Mouse (Mus musculus): ENCODE data around the gene BC034090.

Gene BC034090

GRCm38 (mm10) chr1:155241701-155242487 lies 2.4 kb downstream of the BC034090 start:
- DNase-seq: no peak

DNA sequence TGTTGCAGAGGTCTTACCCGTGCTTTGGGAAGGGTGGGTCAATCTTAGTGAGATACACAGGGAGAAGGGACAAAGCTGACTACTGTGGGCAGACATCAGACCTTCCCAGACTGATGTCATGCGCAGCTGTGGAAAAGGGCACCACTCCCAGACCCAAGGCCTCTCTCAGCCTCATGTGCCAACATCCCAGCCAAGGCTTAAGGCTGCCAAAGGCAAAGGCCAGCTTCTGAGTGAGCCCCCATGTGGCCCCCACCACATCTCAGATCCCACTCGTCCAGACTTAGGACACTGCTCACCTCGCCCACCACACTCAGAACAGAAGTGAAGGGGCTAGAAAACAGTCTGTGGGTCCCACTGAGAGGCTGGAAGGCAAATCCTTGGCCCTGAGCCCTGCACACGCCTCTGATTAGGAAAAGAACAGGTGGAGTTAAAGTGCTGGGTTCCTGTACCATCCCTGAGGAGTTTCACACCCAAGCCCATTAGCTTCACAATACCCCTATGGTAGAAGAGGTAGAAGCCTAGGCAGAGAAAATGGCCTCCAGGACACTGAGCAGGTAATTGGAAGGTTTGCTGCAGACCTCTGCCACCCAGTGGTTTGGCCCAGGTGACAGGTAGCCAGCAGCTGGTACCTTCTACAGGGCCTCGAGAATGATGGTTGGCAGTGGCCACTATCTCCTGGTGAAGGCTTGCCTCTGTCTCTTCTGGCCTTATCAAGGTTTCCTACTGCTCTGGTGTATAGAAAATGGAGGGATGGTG lies 4.1 kb downstream of the BC034090 start:
- no peak for DNase-seq

- no peak for DNase-seq
Observed at GRCm38 (mm10) chr1:155239169-155239568, 5.1 kb downstream of the BC034090 start.

- DNase-seq: no peak
Observed at GRCm38 (mm10) chr1:155238126-155238525, 6.1 kb downstream of the BC034090 start.

GRCm38 (mm10) chr1:155237390-155237789 lies 6.9 kb downstream of the BC034090 start:
- DNase-seq: no peak

DNA sequence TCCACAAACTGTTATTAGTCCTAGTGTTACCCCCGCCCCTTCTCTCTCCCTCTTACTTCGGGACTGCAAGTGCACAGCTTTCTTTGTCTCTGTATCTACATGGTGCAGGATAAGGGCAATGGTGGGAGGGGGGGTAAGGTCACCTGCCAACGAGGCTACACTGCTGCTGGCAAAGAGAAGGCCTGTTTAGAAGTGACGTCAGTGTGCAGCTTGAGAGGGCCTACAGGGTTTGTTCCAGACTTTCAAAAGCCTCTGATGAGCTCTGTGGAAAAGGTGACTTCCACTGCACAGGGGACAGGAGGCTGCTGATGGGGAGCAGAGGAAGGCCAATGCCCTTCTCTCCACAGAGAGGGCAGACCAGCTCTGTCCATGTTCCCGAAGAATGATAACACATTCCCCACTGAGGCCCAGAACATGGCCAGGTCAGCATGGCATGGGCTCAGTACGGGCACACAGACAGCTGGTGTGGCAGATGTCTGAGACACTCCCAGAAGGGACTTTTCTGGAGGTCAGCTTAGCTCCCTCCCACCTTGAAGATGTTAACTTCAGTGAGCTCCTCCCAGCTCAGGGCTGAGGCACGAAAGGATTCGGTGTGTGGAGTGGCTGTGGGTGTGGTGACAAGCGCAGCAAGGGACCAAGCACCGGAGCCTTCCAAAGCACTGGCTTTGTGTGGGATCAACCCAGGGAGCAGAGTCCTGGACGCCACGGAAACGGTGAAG lies 7.8 kb downstream of the BC034090 start:
- DNase-seq: no peak

DNA sequence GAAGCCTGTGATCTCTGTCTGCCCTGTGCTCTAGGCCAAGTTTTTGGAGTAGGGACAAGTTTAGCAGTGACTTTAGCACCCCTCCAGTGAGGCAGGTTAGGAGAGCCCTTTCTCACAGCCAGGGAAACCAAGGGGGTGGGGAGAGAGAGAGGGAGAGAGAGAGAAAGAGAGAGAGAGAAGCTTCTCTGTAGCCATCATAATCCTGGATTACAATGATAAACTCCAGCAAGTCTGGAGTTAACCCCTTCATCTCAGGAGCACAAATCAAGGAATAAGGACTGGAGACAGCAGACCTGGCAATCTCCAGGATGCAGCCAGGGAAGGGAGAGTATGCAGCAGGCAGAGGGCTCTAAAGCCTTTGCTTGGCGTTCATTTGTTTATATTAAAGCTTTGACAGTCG lies 8.6 kb downstream of the BC034090 start:
- DNase-seq: no peak

DNA sequence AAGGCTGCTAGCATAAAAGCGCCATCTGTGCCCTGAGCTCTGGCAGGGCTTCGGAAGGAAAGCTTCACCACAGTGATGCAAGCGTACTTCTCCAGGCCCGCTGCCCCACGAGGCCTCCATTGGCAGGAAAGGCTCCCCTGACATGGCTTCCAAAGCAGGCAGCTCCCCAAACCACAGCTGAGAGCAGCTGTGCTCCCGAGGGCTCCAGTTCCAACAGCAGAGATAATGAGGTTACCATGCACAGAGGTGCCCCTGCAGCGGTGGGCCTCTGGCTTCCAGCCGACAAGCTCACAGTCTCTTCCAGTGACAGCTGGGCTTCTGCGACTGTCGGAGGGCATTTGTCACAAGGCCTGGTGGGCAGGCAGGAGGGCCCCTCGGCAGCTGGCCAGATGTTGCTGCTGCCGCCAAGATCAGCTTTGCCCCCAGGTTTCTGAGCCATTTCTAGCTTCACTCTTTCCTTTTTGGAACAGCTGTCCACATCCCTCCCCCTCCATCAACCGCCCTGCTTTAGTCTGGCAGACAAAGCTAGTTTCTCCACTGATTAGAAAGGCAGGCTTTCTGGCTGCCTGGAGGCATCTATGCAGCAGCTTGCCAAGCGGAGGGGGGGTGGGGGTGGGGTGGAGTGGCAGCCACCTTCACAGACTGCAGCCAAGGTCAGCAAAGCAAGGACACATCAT lies 10.2 kb downstream of the BC034090 start:
- peak; percentile 60 to 73 for DNase-seq

GRCm38 (mm10) chr1:155233378-155233777 lies 10.9 kb downstream of the BC034090 start:
- peak in 1 of 2 experiments; percentile 13 for DNase-seq

- no peak for DNase-seq
Observed at GRCm38 (mm10) chr1:155232786-155233185, 11.5 kb downstream of the BC034090 start.

- no peak for DNase-seq
Observed at GRCm38 (mm10) chr1:155232385-155232784, 11.9 kb downstream of the BC034090 start.

GRCm38 (mm10) chr1:155229464-155230411 lies 14.5 kb downstream of the BC034090 start:
- no peak for DNase-seq

DNA sequence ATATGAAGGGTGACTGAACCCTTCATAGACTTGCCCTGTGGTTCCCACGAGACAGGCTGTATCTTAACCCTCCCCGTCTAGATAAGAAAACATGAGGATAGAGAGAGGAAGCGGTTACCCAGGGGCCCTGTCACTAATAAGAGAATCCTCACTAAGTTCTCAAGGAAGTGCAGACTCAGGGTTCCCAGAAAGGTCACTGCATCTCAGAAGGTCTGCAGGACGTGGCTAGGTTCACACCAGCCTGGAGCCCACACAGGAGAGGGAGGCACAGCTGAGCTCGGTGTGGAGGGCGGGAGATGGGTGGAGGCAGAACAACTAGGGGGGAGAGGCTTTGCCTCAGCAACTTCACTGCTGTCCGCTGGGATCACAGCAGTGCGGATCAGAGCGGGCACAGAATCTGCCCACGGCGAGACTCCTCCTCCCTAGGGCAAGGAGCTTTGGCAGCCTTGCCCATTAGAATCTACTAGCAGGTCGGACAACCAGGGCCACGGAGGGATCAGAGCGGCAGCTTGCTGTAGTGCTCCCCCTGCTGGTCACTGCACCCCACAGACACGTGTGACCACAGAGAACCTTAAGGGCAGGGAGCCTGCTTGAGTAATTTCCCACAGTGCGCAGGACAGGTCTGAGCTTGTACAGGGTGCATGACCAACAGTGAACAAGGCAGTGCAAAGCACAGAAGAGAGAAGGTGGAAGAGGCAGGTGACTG lies 20.2 kb downstream of the BC034090 start:
- DNase-seq: peak; percentile 79 to 80

GRCm38 (mm10) chr1:155223036-155223435 lies 21.2 kb downstream of the BC034090 start:
- peak; percentile 41 to 62 for DNase-seq

GRCm38 (mm10) chr1:155222101-155222669 lies 22.1 kb downstream of the BC034090 start:
- no peak for DNase-seq

DNA sequence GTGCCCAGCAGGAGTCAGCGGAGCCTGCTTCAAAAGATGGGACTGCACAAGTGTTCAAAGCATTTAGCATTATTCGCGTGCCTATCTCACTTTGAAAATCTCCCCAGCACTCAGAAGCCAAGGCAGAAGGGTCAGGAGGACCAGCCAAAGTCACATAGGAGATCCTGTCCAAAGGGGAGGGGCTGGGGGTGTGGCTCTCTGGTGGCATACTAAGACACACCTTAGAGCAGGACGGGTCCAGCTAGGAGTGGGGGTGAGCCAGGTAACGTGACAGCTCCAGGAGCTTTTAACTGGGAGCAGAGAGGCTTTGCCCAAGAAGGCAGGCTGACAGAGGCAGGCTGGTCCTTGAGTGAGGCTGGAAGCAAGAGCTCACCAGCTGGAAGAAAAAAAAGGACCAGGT lies 25.3 kb downstream of the BC034090 start:
- DNase-seq: no peak

GRCm38 (mm10) chr1:155217865-155218541 lies 26.2 kb downstream of the BC034090 start:
- DNase-seq: peak; percentile 71

DNA sequence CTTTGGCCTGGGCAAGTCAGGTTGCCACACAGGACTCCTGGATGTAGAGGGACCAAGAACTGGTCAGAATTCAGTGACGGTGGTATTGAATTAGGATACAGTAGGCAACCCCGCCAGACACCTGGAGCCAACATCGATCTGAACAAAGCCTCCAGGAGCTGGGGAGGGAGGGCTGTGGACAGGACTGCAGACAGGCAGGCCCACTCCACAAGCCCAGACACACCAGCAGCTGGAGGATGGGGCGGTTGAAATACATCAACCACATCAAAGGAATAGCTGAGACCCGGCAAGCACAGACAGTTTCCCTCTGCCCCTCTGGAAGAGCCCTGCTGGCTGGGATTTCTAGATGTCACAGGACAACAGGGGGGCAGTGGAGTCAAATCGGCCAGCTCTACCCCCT lies 27.4 kb downstream of the BC034090 start:
- DNase-seq: no peak

- no peak for DNase-seq
Observed at GRCm38 (mm10) chr1:155216313-155216712, 27.9 kb downstream of the BC034090 start.
